Mouse (Mus musculus): ENCODE measurements around the gene Gm20425. TPM values are rescaled to one million over a fixed set of nuclear protein-coding genes. Genes with fewer than 3 reads are reported as not detected.

The Gm20425 gene
- polyA plus RNA-seq, 1 experiment from 2014 or later, result 0.68 TPM

DNA sequence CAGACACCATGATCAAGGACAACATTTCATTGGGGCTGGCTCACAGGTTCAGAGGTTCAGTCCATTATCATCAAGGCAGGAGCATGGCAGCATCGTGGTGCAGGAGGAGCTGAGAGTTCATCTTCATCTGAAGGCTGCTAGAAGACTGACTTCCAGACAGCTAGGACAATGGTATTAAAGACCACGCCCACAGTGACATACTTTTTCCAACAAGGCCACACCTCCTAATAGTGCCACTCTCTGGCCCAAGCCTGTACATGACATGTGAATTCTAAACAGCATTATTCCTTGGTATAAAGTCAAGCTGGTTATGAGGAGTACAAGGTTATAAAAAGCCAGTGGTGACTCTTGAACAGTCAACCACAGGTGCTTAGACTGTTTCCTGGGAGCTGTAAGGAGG is 75.5 kb downstream of the Gm20425 start:
- H3K36me3 ChIP-seq (ENCODE audit: control insufficient read depth, insufficient read depth, low read length), result 0 out of 2 replicates have a peak, but pooled peaks cover 4% of the 10 kb centered on the region
- H3K9me3 ChIP-seq (ENCODE audit: control insufficient read depth, low read length), result no peaks in the 10 kb centered on the region
- H3K27me3 ChIP-seq (ENCODE audit: control insufficient read depth, insufficient read depth, low read length), result no peaks in the 10 kb centered on the region
- no peak overlapping the region for H3K27ac ChIP-seq (ENCODE audit: low read depth, low read length)
- peaks cover 5% of the 10 kb centered on the region; the same call in 1 of the 2 replicates for H3K4me1 ChIP-seq (ENCODE audit: control insufficient read depth, insufficient read depth, low read length)
- WGBS, result 96% methylated on average over 2 of the region's 2 CpGs
- H3K4me2 ChIP-seq (ENCODE audit: low read depth, low read length), result no peak overlapping the region
- H3K4me3 ChIP-seq (ENCODE audit: low read depth, low read length), result no peak overlapping the region
- no peak overlapping the region for H3K9ac ChIP-seq (replicated peaks; ENCODE audit: low read depth, low read length)
- ATAC-seq (ENCODE audit: low read depth), result no peak

DNA sequence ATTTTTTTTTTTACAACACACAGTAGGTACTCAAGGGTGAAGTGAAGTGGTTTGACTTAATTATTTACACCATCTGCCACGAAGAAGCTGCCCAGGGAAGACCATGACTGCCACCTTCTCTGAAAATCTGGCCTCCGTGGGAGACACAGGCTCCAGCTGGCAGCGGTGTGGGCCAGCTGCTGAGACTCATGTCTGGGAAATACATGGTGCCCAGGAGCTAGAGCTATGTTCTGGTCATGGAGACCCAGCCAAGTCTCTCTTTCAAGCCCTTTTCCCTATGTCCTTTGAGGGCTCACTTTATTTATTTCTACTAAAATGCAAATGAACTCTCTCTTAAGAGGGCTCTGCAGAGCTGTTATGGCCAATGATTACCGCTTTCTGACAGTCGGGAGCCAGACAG is 76.8 kb downstream of the Gm20425 start:
- peak; percentile 9; the same call in 1 of the 2 replicates for ATAC-seq (ENCODE audit: low read depth)
- Histone ChIP-seq H3K9ac (replicated peaks; ENCODE audit: low read depth, low read length) (no peak overlapping the region), H3K27ac (ENCODE audit: low read depth, low read length) (peak overlapping the region; percentile 44), H3K9me3 (ENCODE audit: control insufficient read depth, low read length) (no peaks in the 10 kb centered on the region), H3K4me1 (ENCODE audit: control insufficient read depth, insufficient read depth, low read length) (peaks cover 5% of the 10 kb centered on the region; the same call in 1 of the 2 replicates), H3K4me2 (ENCODE audit: low read depth, low read length) (no peak overlapping the region), H3K4me3 (ENCODE audit: low read depth, low read length) (no peak overlapping the region), H3K27me3 (ENCODE audit: control insufficient read depth, insufficient read depth, low read length) (no peaks in the 10 kb centered on the region), H3K36me3 (ENCODE audit: control insufficient read depth, insufficient read depth, low read length) (0 out of 2 replicates have a peak, but pooled peaks cover 4% of the 10 kb centered on the region)
- 41% methylated on average over 5 of the region's 5 CpGs for WGBS

DNA sequence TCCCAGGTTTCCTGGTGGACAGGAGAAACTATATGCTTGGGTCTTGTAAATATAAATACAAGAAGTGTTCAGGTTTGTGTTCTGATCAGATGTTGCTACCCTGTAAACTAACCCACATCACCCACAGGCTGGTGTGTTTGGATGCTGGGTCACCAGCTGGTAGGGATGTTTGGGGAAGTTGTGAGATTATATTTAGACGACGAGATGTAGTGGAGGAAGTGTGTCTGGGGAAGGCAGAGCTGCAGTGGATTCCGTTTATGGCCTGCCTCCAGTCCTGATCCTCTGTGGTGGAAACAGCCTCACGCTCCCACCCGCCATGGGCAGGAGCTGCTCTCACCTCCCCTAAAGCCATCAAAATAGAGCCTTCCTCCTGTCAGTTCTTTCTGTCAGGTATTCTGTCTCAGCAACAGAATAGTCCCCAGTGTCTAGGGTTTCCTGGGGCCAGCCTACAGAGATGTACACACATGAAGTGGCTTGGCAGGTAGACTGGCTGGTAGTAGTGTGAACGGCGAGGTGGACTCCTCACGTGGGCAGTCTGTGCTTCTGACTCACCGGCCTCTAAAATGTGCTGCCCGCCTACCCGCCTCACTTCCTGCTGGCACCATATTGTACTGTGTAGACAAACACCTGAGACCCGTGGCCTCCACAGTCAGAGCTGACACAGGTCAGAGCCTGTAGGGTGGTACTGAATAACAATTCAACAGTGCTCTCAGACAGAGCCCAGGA is 80.9 kb downstream of the Gm20425 start:
- Histone ChIP-seq H3K27ac (ENCODE audit: low read depth, low read length) (no peak overlapping the region), H3K36me3 (ENCODE audit: control insufficient read depth, insufficient read depth, low read length) (0 out of 2 replicates have a peak, but pooled peaks cover 4% of the 10 kb centered on the region), H3K27me3 (ENCODE audit: control insufficient read depth, insufficient read depth, low read length) (no peaks in the 10 kb centered on the region), H3K9ac (replicated peaks; ENCODE audit: low read depth, low read length) (no peak overlapping the region), H3K4me2 (ENCODE audit: low read depth, low read length) (no peak overlapping the region), H3K9me3 (ENCODE audit: control insufficient read depth, low read length) (no peaks in the 10 kb centered on the region), H3K4me3 (ENCODE audit: low read depth, low read length) (no peak overlapping the region), H3K4me1 (ENCODE audit: control insufficient read depth, insufficient read depth, low read length) (peaks cover 33% of the 10 kb centered on the region)
- ATAC-seq (ENCODE audit: low read depth), result no peak
- WGBS, result 92% methylated on average over 12 of the region's 12 CpGs

DNA sequence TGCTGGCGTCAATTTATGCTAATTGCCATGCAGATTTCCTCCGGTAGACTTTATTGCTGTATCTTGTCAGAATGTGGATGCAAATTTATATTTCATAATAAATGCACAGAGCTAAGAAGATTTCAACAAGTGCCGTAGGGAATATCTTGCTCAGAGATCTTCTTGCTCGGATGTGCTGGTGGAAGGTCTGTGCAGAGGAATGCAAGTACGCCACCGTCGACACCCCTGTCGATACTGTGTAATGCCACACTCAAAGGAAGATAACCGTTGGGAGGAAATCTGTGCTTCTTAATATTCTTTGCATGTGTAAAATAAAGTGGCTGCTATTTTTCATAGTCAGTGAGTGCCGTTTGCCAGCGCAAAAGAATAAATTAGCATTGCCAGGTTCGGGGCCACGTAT is 83.0 kb downstream of the Gm20425 start:
- Histone ChIP-seq H3K4me2 (ENCODE audit: low read depth, low read length) (0 out of 2 replicates have a peak overlapping the region, but pooled peaks have one; percentile 5), H3K9me3 (ENCODE audit: control insufficient read depth, low read length) (no peaks in the 10 kb centered on the region), H3K36me3 (ENCODE audit: control insufficient read depth, insufficient read depth, low read length) (0 out of 2 replicates have a peak, but pooled peaks cover 6% of the 10 kb centered on the region), H3K27ac (ENCODE audit: low read depth, low read length) (peak overlapping the region; percentile 76), H3K4me1 (ENCODE audit: control insufficient read depth, insufficient read depth, low read length) (peaks cover 28% of the 10 kb centered on the region), H3K9ac (replicated peaks; ENCODE audit: low read depth, low read length) (no peak overlapping the region), H3K27me3 (ENCODE audit: control insufficient read depth, insufficient read depth, low read length) (no peaks in the 10 kb centered on the region), H3K4me3 (ENCODE audit: low read depth, low read length) (no peak overlapping the region)
- 27% methylated on average over 13 of the region's 13 CpGs for WGBS
- no peak; the same call in 1 of the 2 replicates for ATAC-seq (ENCODE audit: low read depth)

DNA sequence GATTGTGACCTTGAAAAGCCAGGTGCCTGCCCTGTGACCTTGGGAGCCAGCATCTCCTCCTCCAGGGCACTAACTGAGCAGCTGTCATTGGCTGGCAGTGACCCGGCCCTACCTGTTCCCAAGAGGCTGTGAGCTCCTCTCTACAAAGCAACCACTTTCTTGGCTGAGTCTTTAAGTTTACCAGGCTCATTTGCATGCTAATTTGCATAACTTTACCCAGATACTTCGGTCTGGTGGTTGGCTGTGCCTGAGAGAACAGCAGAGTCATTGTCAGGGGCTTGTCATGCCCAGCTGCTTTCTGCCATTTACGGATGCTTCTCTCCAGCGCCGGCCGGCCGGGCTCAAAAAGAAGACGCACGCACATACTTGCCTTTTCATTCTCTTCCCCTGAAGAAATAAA is 83.4 kb downstream of the Gm20425 start:
- Histone ChIP-seq H3K27me3 (ENCODE audit: control insufficient read depth, insufficient read depth, low read length) (no peaks in the 10 kb centered on the region), H3K36me3 (ENCODE audit: control insufficient read depth, insufficient read depth, low read length) (0 out of 2 replicates have a peak, but pooled peaks cover 6% of the 10 kb centered on the region), H3K4me1 (ENCODE audit: control insufficient read depth, insufficient read depth, low read length) (peaks cover 28% of the 10 kb centered on the region), H3K27ac (ENCODE audit: low read depth, low read length) (peak overlapping the region; percentile 76), H3K4me2 (ENCODE audit: low read depth, low read length) (no peak overlapping the region), H3K9ac (replicated peaks; ENCODE audit: low read depth, low read length) (no peak overlapping the region), H3K9me3 (ENCODE audit: control insufficient read depth, low read length) (no peaks in the 10 kb centered on the region), H3K4me3 (ENCODE audit: low read depth, low read length) (no peak overlapping the region)
- peak; percentile 81 for ATAC-seq (ENCODE audit: low read depth)
- WGBS, result 15% methylated on average over 9 of the region's 9 CpGs

DNA sequence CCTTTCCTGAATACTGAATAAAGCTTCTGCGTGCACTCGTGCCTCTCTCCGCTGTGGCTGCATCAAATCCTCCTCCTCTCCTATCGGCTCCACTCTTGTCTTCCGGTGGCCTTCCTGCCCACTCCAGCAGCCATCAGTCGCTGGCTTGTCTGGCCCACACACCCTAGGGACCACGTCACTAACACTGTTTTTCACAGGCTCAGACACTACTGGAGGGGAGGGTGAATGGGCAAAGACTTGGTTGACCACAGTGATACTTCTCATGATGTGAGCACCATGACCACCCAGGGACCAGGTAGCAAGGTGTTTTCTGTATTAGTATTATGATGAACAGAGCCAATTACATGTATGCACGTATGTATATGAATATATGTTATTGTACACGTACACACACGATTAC is 83.8 kb downstream of the Gm20425 start:
- no peaks in the 10 kb centered on the region for H3K9me3 ChIP-seq (ENCODE audit: control insufficient read depth, low read length)
- H3K36me3 ChIP-seq (ENCODE audit: control insufficient read depth, insufficient read depth, low read length), result 0 out of 2 replicates have a peak, but pooled peaks cover 6% of the 10 kb centered on the region
- WGBS, result 48% methylated on average over 10 of the region's 10 CpGs
- no peak overlapping the region for H3K4me2 ChIP-seq (ENCODE audit: low read depth, low read length)
- peak overlapping the region; percentile 76 for H3K27ac ChIP-seq (ENCODE audit: low read depth, low read length)
- H3K4me1 ChIP-seq (ENCODE audit: control insufficient read depth, insufficient read depth, low read length), result peaks cover 28% of the 10 kb centered on the region
- peak; percentile 29; the same call in 1 of the 2 replicates for ATAC-seq (ENCODE audit: low read depth)
- H3K27me3 ChIP-seq (ENCODE audit: control insufficient read depth, insufficient read depth, low read length), result no peaks in the 10 kb centered on the region
- H3K4me3 ChIP-seq (ENCODE audit: low read depth, low read length), result no peak overlapping the region
- H3K9ac ChIP-seq (replicated peaks; ENCODE audit: low read depth, low read length), result no peak overlapping the region

DNA sequence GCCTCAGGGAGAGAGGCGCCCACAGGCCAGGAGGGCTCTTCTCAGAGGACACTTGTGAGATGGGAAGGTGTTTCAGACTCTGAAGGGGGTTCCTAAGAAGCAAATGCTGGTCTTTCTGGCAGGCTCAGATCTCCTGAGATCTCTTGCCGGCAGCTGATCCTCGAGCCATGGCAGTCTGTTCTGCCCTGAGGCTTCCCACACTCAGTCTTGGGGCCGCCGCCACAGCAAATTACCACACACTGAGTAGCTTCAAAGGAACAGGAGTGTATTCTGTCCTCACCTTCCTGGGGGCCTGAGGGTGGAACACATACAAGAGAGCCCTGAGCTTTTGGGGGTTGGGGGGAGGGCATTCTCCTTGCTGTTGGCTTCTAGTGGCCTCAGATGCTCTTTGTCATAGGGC is 84.8 kb downstream of the Gm20425 start:
- H3K36me3 ChIP-seq (ENCODE audit: control insufficient read depth, insufficient read depth, low read length), result 0 out of 2 replicates have a peak, but pooled peaks cover 9% of the 10 kb centered on the region
- H3K27me3 ChIP-seq (ENCODE audit: control insufficient read depth, insufficient read depth, low read length), result no peaks in the 10 kb centered on the region
- WGBS, result 34% methylated on average over 5 of the region's 5 CpGs
- no peaks in the 10 kb centered on the region for H3K9me3 ChIP-seq (ENCODE audit: control insufficient read depth, low read length)
- H3K27ac ChIP-seq (ENCODE audit: low read depth, low read length), result peak overlapping the region; percentile 76
- H3K4me1 ChIP-seq (ENCODE audit: control insufficient read depth, insufficient read depth, low read length), result peaks cover 28% of the 10 kb centered on the region
- no peak overlapping the region for H3K4me3 ChIP-seq (ENCODE audit: low read depth, low read length)
- no peak overlapping the region for H3K4me2 ChIP-seq (ENCODE audit: low read depth, low read length)
- no peak overlapping the region for H3K9ac ChIP-seq (replicated peaks; ENCODE audit: low read depth, low read length)
- ATAC-seq (ENCODE audit: low read depth), result no peak

DNA sequence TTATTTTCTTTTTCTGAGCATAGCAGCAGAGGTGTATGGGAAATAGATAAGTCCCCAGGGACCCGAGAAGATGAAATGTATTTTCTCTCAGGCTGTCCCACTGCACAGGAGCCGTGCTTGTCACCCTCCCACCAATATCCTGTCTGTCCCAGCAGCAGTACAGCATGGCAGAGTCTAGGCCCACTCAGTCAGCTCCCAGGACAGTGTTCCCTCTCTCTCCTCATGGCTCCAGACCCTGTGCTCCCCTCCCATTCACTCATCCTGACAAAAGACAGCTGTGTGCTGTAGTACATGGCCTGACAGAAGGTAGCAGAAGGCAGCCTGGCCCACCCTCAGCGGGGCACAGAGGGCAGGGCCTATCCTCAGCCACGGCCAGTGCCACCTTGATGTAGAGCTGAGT is 86.2 kb downstream of the Gm20425 start:
- ATAC-seq (ENCODE audit: low read depth), result no peak; the same call in 1 of the 2 replicates
- Histone ChIP-seq H3K27me3 (ENCODE audit: control insufficient read depth, insufficient read depth, low read length) (no peaks in the 10 kb centered on the region), H3K36me3 (ENCODE audit: control insufficient read depth, insufficient read depth, low read length) (0 out of 2 replicates have a peak, but pooled peaks cover 9% of the 10 kb centered on the region), H3K4me2 (ENCODE audit: low read depth, low read length) (no peak overlapping the region), H3K27ac (ENCODE audit: low read depth, low read length) (no peak overlapping the region), H3K9me3 (ENCODE audit: control insufficient read depth, low read length) (no peaks in the 10 kb centered on the region), H3K9ac (replicated peaks; ENCODE audit: low read depth, low read length) (no peak overlapping the region), H3K4me3 (ENCODE audit: low read depth, low read length) (no peak overlapping the region), H3K4me1 (ENCODE audit: control insufficient read depth, insufficient read depth, low read length) (peaks cover 33% of the 10 kb centered on the region)
- 50% methylated on average over 4 of the region's 4 CpGs for WGBS

DNA sequence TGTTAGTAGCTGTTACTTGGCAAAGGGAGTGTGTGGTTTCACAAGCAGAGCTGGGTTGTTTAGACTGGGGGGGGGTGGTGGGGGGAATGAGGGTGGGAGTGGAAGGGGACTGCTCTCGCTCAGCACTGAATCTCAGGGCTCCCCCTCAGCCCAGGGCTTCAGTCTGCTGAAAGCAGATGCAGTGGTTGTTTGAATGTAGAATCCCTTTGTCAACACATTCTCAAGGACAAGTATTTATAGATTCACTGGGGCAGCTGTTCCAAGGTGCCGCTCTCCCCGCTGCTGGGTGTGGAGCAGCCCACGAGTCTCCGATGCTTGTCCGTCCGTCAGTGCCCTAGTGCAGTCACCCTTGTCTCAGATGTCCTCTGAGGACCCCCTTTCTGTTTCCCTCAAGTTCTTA is 88.8 kb downstream of the Gm20425 start:
- WGBS, result 91% methylated on average over 7 of the region's 7 CpGs
- no peak overlapping the region for H3K9ac ChIP-seq (replicated peaks; ENCODE audit: low read depth, low read length)
- ATAC-seq (ENCODE audit: low read depth), result no peak
- H3K4me1 ChIP-seq (ENCODE audit: control insufficient read depth, insufficient read depth, low read length), result peaks cover 19% of the 10 kb centered on the region
- no peaks in the 10 kb centered on the region for H3K27me3 ChIP-seq (ENCODE audit: control insufficient read depth, insufficient read depth, low read length)
- H3K4me2 ChIP-seq (ENCODE audit: low read depth, low read length), result no peak overlapping the region
- no peak overlapping the region for H3K27ac ChIP-seq (ENCODE audit: low read depth, low read length)
- H3K4me3 ChIP-seq (ENCODE audit: low read depth, low read length), result no peak overlapping the region
- H3K36me3 ChIP-seq (ENCODE audit: control insufficient read depth, insufficient read depth, low read length), result 0 out of 2 replicates have a peak, but pooled peaks cover 9% of the 10 kb centered on the region
- no peaks in the 10 kb centered on the region for H3K9me3 ChIP-seq (ENCODE audit: control insufficient read depth, low read length)

Measured in neural tube, embryonic 14.5 days (tissue).